Mouse (Mus musculus) ES-Bruce4 (cell line): ENCODE data around the gene Tnpo2. TPM values are rescaled to one million over a fixed set of nuclear protein-coding genes. Genes with fewer than 3 reads are reported as not detected.
A peak's percentile ranks its signal among the peaks of the same experiment; 100 is the strongest.

Experiments used
- H3K27ac ChIP-seq: 2 replicates; pipeline ENCODE4 v1.5.1; 2012; ENCODE audit warnings: low read length, inconsistent platforms; ENCODE audit not compliant: insufficient read depth
- H3K27me3 ChIP-seq: 2 replicates; pipeline ENCODE4 v1.6.1; 2012; ENCODE audit warnings: mild to moderate bottlenecking, low read length, inconsistent platforms; ENCODE audit not compliant: control insufficient read depth, poor library complexity, insufficient read depth, severe bottlenecking
- H3K36me3 ChIP-seq: 2 replicates; pipeline ENCODE4 v1.6.1; 2012; ENCODE audit warnings: inconsistent platforms, mild to moderate bottlenecking, low read length, moderate library complexity; ENCODE audit not compliant: control insufficient read depth, poor library complexity, insufficient read depth, severe bottlenecking
- H3K4me1 ChIP-seq: one replicate; pipeline ENCODE4 v1.8.1; 2011; ENCODE audit warnings: low read length; ENCODE audit not compliant: control insufficient read depth, insufficient read depth
- H3K4me3 ChIP-seq: 2 replicates; pipeline ENCODE4 v1.5.1; 2011; ENCODE audit warnings: low read depth, mild to moderate bottlenecking, low read length
- H3K9ac ChIP-seq: 2 replicates; pipeline ENCODE4 v1.6.1; 2012; ENCODE audit warnings: low read depth, mild to moderate bottlenecking, inconsistent platforms; ENCODE audit not compliant: poor library complexity, severe bottlenecking
- H3K9me3 ChIP-seq: replicated peaks from 2 replicates; pipeline ENCODE4 v1.6.1; 2012; ENCODE audit warnings: mild to moderate bottlenecking, low read length, inconsistent platforms; ENCODE audit not compliant: control insufficient read depth, poor library complexity, insufficient read depth, severe bottlenecking
- CTCF ChIP-seq: IDR thresholded peaks from one replicate; pipeline ENCODE4 v1.8.1; 2011; ENCODE audit warnings: low read depth, low read length
- EP300 ChIP-seq: IDR thresholded peaks from 2 replicates; pipeline ENCODE4 v1.6.1; 2011; ENCODE audit warnings: low read depth, low read length; ENCODE audit not compliant: insufficient read depth
- POLR2A ChIP-seq: IDR thresholded peaks from one replicate; pipeline ENCODE4 v1.8.1; 2011; ENCODE audit warnings: low read length; ENCODE audit not compliant: insufficient read depth
- polyA plus RNA-seq: library from polyadenylated mRNA; stranded (reverse); fragments of >200 nt; gene quantifications from 2 replicates; pipeline ENCODE4 v1.2.4, GENCODE M21; 2011; ENCODE audit warnings: low read depth; ENCODE audit not compliant: missing spikeins, insufficient read depth, insufficient read length

Tnpo2 gene
- polyA plus RNA-seq, 1 experiment, result 195 TPM

DNA sequence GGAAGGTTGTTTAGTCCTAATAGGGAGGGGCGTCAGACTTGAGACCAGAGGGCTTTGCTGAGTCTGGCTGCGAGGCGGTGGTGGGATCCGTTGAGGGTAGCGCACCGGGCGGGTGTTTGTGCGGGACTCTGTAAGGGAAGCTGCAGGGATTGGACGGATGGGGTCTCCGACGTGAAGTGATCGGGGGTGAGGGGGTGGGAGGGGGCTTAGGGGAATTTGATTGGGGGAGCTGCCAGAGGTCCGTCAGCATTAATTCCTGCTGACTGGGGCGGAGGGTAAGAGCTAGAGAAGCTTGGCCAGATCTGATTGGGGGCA, 608 bp downstream of the Tnpo2 start:
- Histone ChIP-seq H3K9ac (peak overlapping the region; percentile 99), H3K27ac (peak overlapping the region; percentile 95), H3K9me3 (no peaks in the 10 kb centered on the region), H3K36me3 (peaks cover 31% of the 10 kb centered on the region), H3K27me3 (no peaks in the 10 kb centered on the region), H3K4me1 (no peaks in the 10 kb centered on the region), H3K4me3 (peak overlapping the region; percentile 95)
- TF ChIP-seq POLR2A, result no peak
- no peak for TF ChIP-seq EP300
- no peak for TF ChIP-seq CTCF

GRCm38 (mm10) chr8:85037681-85038531, 1.2 kb downstream of the Tnpo2 start:
- TF ChIP-seq CTCF (no peak), POLR2A (no peak), EP300 (no peak)
- no peaks in the 10 kb centered on the region for H3K27me3 ChIP-seq
- no peaks in the 10 kb centered on the region for H3K9me3 ChIP-seq
- peak overlapping the region; percentile 99 for H3K9ac ChIP-seq
- peak overlapping the region; percentile 91 for H3K27ac ChIP-seq
- H3K4me3 ChIP-seq, result peak overlapping the region; percentile 95
- H3K36me3 ChIP-seq, result peaks cover 32% of the 10 kb centered on the region
- H3K4me1 ChIP-seq, result no peaks in the 10 kb centered on the region

DNA sequence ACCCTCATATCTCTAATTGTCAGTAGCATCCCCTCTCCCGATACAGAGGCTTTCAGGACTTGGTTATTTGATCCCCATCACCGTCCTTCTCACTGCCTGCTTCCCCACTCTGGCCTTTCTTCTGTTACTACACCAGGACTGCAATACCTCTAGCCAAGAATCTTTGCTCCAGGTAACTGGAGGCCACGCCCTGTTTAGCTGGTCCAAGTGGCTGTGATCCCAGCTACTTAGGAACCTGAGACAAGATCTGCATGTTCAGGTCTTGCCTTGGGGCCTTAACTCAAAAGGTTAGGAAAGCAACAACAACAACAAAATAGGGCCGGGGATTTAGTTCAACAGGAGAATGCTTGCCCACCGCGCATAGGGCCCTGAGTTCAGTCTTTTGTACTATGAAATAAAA, 6.9 kb downstream of the Tnpo2 start:
- H3K27me3 ChIP-seq, result no peaks in the 10 kb centered on the region

DNA sequence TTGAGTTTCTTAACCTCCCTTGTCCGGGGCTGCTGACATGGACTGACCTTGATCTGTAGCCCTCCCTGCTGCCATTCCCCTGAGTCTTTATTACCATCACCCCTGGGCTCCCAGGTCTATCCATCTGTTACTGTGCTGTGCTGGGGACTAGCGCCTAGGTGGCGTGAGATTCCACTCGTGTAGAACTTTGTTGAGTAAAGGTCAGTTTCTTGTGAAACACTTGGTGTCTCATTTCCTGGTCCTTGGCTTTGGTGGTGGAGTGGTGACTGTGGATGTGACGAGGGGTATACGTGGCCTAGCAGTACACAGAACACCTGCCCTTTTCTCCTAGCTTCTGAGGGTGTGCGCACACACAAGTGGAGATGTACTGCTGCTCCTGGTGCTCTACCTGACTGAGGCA, 20.7 kb downstream of the Tnpo2 start:
- Histone ChIP-seq H3K36me3 (peaks cover 48% of the 10 kb centered on the region), H3K27me3 (no peaks in the 10 kb centered on the region), H3K4me3 (no peak overlapping the region), H3K9ac (no peak overlapping the region), H3K4me1 (peaks cover 3% of the 10 kb centered on the region), H3K27ac (no peak overlapping the region), H3K9me3 (no peaks in the 10 kb centered on the region)
- TF ChIP-seq POLR2A (no peak), EP300 (no peak), CTCF (no peak)

More for the DNA sequence above, 6.9 kb downstream of the Tnpo2 start:
- no peak overlapping the region for H3K27ac ChIP-seq
- no peak overlapping the region for H3K9ac ChIP-seq
- no peaks in the 10 kb centered on the region for H3K9me3 ChIP-seq
- H3K4me1 ChIP-seq, result no peaks in the 10 kb centered on the region
- H3K36me3 ChIP-seq, result peaks cover 87% of the 10 kb centered on the region
- TF ChIP-seq POLR2A (no peak), EP300 (no peak), CTCF (no peak)
- no peak overlapping the region for H3K4me3 ChIP-seq

DNA sequence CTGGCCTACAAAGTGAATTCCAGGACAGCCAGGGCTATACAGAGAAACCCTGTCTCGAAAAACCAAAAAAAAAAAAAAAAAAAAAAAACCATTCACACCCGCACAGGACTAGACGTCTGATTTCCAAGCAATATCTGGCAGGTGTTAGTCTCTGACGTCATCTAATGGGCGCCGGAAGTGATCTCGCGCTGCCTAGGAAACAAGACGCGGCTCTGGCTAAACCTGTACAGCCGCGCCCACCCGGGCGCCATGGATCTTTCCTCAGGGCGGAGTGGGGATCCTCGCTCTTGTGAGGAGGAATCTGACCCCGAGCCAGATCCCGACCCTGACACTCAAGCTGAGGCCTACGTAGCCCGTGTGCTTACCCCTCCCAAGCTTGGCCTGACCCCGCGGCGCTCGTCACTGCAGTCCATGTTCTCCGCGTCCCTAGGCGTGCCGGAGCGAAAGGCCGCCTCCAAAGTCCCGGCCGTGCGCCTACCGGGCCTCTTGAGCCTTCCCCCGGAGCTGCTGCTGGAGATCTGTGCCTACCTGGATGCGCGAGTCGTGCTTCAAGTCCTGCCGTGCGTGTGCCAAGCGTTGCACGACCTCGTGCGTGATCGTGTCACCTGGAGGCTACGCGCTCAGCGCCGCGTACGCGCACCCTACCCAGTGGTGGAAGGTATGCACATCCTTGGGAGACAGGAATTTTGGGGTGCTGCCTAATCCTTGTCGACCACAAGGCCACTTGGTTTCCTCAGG, 23.3 kb downstream of the Tnpo2 start, which contains the start of gene Fbxw9:
Gene Fbxw9, plus strand, starts transcription at position 177 of the 738 bp plus-strand sequence.
- Histone ChIP-seq H3K9me3 (no peaks in the 10 kb centered on the region), H3K4me3 (peak within 1 kb of the TSS; percentile 84), H3K27ac (peak within 1 kb of the TSS; percentile 76), H3K27me3 (no peaks in the 10 kb centered on the region), H3K9ac (peak within 1 kb of the TSS; percentile 45), H3K4me1 (peaks cover 3% of the 10 kb centered on the region), H3K36me3 (peaks cover 24% of the 10 kb centered on the region)
- no peak for TF ChIP-seq CTCF
- TF ChIP-seq EP300, result no peak
- TF ChIP-seq POLR2A, result no peak
